Mouse (Mus musculus) cerebellum, adult 9-10 months (tissue): Measurements from ENCODE around the gene Dnase1l2.

Experiments
- DNase-seq: peaks from one replicate; pipeline ENCODE4 v3.0.0; 2022

The Dnase1l2 gene

DNA sequence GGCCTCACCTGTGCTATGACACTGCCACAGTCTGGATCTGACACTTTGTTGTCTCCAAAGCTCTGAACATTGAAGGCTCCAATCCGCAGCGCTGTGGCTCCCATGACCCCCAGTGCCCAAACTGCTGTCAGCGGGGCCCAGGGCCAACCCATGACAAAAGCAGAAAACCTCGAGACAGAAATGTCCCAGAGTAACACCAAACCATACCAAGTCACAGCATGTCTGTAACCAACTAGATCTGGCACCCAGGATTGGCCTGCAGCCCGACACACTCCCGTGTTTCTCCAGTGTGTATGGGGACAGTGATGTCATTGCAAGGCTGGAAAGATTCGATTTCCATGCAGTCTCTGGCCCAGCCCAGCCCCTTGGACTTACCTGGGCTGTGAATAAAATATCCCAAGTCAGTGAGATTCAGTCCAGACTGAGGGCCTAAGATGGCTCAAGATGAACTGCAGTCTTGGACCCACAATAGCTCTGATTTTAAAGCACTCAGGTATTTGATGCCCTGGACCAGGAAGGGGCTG, at the start of gene Dnase1l2:
TSS of gene Dnase1l2 (minus strand) at position 474 of the 524 bp plus-strand sequence.
- DNase-seq = no peak

DNA sequence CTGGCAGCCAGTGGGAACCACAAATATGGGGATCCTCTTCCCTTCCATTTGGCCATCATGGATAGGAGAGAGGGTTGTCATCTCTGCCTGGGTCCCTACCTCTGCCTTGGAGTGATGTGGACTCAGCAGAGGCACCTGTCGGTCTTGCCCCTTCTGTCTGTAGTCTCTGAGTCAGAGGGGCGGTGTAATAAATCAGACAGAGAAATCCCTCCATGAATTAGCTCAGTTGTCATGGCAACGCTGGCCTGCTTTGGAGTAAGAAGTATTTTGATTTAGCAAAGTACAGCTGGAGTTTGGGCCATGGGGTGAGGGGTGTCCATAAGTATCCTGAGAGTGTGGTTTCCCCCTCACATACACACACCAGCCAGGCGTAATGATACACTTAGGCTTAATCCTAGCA, 47.5 kb upstream of the Dnase1l2 start:
- DNase-seq = no peak

- no peak for DNase-seq
These were observed 46.5 kb upstream of the Dnase1l2 start for GRCm38 (mm10) chr17:24489265-24490030.

DNA sequence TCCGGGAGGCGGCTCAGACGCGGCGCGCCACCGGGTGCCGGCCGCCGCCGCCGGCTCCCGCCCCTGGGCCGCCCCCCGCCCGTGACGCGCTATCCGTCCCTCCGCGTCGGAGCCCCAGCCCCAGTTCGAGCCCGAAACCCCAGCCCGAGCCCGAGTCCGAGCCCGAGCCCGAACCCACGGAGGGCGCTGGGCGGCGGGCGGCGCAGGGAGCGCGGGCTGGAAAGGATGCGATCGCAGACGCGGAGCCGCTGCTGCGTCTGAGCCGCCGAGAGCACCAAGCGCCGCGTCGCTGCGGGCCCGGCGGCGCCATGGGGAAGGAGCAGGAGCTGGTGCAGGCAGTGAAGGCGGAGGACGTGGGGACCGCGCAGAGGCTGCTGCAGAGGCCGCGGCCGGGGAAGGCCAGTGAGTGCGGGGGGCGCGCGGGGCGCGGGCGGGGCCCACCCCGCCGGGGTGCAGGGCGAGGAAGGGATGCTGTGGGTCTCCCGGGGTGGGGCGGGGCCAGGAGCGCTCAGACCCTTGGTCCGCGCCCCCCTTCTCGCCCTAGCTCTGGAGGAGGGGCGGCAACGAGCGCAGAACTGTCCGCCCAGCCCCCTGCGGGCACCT, 45.9 kb upstream of the Dnase1l2 start:
- DNase-seq = no peak

DNA sequence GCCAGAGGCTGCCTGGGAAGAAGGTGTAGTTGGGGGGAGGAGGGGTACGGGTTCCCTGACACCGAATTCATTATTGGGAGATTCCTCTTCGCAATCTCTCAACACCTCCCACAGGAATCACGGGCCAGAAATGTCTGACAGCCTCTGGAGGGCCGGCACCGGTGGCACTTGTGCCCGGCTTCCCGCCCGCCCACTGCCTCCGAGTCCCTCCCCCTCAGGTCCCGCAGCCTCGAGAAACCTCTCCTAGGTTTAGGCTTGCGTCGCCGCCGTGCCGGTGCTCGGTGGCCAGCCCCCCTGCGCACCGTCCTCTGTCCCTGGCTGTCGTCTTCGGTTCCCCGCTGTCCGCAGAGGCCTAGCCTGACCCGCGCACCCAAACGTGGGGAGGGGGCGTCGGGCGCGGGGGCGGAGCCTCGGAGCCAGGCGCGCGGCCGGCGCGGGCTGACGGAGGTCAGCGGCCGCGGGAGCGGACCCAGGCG, 45.3 kb upstream of the Dnase1l2 start, which contains the start of gene Caskin1:
TSS of gene Caskin1 (plus strand) at position 416 of the 476 bp plus-strand sequence.
- DNase-seq = peak; percentile 79

- DNase-seq = no peak
These were observed 42.4 kb upstream of the Dnase1l2 start for GRCm38 (mm10) chr17:24485090-24485860.

GRCm38 (mm10) chr17:24483495-24483894, 40.6 kb upstream of the Dnase1l2 start:
- no peak for DNase-seq

GRCm38 (mm10) chr17:24481027-24481815, 38.3 kb upstream of the Dnase1l2 start:
- DNase-seq = no peak

DNA sequence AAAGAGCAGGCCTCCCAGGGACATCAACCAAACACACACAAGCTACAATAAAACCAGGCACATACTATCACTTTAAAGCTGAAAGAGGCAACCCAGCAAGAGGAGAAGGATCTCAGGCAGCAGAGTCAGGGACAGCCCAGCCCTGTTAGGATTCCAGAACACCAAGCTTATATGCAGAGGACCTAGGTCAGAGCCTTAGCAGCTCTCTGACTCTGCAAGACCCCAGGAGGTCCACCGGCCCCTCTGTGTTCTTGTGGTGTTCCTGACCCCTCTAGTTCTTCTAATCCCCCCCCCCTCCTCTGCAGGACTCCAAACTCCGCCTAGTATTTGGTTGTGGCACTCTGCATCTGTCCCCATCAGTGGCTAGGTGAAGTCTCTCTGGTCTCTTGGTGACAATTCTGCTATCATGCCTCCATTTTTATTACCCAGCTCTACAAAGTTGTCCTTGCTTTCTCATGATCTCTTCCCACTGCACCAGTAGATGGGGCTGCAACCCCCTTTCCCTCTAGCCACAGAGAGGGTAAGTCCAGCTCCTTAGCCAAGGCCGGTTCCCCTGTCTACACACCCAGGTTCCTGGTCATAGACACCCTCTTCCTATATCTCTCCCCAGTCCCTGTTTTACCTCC, 37.4 kb upstream of the Dnase1l2 start:
- no peak for DNase-seq

DNA sequence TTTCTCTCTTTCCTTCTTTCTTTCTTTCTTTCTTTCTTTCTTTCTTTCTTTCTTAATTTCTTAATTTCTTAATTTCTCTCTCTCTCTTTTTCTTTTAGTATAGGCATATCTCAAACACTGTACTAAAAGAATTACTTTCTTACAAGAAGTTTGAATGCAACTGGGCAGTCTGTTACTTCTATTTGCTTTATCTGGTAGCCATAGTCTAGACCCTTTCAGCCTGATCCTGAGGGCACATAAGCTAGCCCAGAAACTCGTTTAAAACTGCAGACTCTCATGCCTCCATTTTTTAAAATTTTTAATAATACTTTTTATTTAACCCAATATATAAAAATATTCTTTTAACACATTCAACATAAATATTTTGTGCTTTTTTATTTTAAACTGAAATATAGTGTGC, 36.5 kb upstream of the Dnase1l2 start:
- DNase-seq = no peak

DNA sequence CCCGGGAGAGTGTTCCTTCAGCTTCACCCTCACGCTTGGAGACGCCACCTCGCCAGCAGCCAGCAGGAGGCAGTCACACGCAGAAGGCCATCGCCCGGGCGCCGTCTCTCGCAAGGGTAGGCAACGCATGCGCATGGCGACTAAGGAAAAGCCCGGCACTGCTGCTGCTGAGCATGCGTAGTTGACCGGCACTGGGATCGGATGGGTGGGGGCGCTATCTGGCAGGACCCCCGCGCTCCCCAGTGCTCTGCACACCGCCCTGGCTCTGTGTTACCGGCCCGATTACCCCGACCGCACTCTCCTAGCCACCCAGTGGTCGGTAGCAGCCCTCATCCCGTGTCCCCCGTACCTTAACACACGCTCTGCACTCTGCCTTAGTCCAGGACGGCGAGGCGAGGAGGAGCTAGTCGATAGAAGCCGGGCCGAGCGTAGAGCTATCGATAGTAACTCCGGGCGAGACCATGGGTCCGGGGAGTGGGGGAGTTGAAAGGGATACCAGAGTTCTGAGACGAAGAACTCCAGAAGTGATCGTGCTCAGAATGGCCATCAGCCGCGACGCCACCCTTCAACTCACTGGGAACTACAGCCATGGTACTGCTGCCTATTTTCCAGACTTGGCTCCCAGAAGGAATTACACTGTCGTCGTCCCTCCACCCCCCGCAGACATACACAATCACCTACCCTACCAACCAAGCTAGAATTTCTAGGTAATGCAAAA, 35.9 kb upstream of the Dnase1l2 start, which contains the start of gene Mlst8:
TSS of gene Mlst8 (minus strand) at position 416 of the 718 bp plus-strand sequence.
- DNase-seq = peak; percentile 98

- DNase-seq = peak; percentile 74
These were observed 35.2 kb upstream of the Dnase1l2 start for GRCm38 (mm10) chr17:24477985-24478600.

DNA sequence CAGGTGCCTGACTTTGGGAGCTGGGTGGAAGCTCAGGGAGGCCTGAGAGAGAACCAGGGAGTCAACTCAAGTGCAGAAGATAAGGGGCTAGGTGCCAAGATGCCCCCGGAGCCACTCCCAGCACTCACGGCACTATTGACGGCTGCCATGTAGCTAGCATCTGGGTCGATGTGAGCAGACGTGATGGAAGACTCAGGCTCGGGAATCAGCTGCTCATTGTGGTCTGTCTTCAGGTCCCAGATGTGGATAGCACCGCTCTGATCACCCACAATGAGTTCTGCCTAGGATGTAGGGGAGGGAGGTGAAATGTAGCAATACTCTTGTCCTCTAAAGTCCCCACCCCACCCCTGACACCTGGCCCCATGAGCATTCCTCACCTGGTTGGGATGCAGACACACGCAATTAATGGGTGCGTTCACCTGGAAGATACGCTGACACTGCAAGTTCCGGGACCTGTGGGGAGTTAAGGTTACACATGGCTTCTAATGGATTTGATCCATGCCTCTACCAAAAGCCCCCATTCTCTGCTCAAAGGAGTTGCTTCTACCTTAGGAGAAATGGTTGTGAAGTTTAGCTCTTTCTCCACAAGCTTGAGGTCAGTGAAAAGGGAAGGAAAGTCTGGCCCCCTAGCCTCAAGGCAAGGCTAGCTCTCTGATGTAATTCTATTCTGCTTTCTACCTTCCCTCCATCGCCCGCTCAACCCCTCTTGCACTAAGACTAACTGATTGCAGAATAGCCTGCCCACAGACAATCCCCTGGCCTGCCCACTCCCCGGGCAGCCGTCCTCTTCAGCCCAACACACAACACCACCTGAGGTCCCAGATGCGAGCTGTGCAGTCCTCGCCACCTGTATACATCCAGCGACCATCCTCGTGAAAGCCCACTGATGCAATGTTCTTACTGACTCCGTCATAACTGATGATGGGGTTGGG, 34.4 kb upstream of the Dnase1l2 start:
- peak; percentile 63 for DNase-seq

DNA sequence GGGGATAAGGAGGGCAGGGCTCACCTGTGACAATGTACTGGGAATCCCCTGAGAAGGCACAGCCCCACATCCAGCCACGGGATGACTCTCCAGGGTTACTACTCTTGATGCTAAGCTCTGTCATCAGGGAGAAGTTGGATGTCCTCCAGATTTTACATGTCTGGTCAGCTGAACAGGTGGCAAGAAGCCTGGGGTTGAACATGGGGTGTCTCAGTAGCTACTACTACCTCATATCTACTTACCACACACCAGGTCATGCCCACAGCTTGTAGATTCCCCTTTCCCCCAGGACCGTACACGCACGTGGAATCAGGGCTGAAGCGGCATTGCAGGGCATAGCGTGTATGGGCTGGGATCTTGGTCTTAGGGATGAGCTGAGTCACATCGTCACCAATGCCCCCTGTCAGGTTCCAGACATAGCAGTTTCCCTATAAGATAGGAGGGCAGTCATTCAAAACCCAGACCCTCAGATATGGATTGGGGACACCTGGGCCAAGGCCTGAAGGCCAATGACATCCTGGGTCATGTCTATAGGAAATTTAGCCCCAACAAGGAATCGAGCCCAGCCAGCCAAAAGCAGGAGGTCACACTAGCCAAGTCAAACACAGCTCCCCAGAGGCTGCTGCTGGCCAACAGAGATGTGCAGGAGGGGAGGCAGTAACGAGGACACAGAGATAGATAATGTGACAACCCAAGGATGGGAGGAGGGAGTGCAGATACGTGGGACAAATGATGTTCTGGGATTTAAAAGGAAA, 33.3 kb upstream of the Dnase1l2 start:
- peak; percentile 58 for DNase-seq

GRCm38 (mm10) chr17:24475586-24475985, 32.7 kb upstream of the Dnase1l2 start:
- DNase-seq = no peak

- DNase-seq = no peak
These were observed 31.7 kb upstream of the Dnase1l2 start for GRCm38 (mm10) chr17:24474557-24474956.

GRCm38 (mm10) chr17:24473612-24474275, 30.8 kb upstream of the Dnase1l2 start, which contains the start of gene Bricd5:
TSS of gene Bricd5 (plus strand) at chr17:24473884.
- DNase-seq = no peak

GRCm38 (mm10) chr17:24472512-24472911, 29.6 kb upstream of the Dnase1l2 start:
- DNase-seq = peak; percentile 79
